Mouse (Mus musculus) spleen, postnatal 0 days (tissue): ENCODE data around the gene Gm14692. TPM values are rescaled to one million over a fixed set of nuclear protein-coding genes. Genes with fewer than 3 reads are reported as not detected.

Source experiments
- polyA plus RNA-seq: library from polyadenylated mRNA; unstranded; fragments of >200 nt; fragmentation: Nextera tagmentation; extraction: Ambion mirVana; gene quantifications from 2 replicates; pipeline ENCODE4 v1.2.1, GENCODE M21; 2015

Gm14692 gene
- polyA plus RNA-seq = not detected in 2 replicates

GRCm38 (mm10) chrX:67695398-67695797 lies at the start of gene Gm14692:
Gm14692 (plus strand) TSS chrX:67695698.

GRCm38 (mm10) chrX:67693462-67693861 lies 2.0 kb upstream of the Gm14692 start, which contains the start of gene Gm1140:
Gm1140 (minus strand) TSS chrX:67693562.

Other genes with a start within 250 kb of the Gm14692 start
- gene Gm1140, start 2.1 kb upstream of the Gm14692 start, polyA plus RNA-seq = not detected in 2 replicates
- gene 4933436I01Rik, start 225.8 kb downstream of the Gm14692 start, polyA plus RNA-seq = not detected in 2 replicates